Mouse (Mus musculus) bone marrow, adult 2 months (tissue): Measurements from ENCODE around the gene Uggt1. TPM values are rescaled to one million over a fixed set of nuclear protein-coding genes. Genes with fewer than 3 reads are reported as not detected.

Experiments
- H3K27ac ChIP-seq: fragments of 200-500 bp; 2 replicates; pipeline ENCODE4 v1.5.1; 2012; ENCODE audit warnings: low read depth, mild to moderate bottlenecking, control low read depth, inconsistent platforms, low read length; ENCODE audit not compliant: control insufficient read depth, poor library complexity, insufficient read depth
- H3K4me1 ChIP-seq: fragments of 200-500 bp; 2 replicates; pipeline ENCODE4 v1.6.1; 2011; ENCODE audit warnings: low read length; ENCODE audit not compliant: control insufficient read depth, insufficient read depth
- H3K4me3 ChIP-seq: fragments of 200-500 bp; replicated peaks from 2 replicates; pipeline ENCODE3; 2011; ENCODE audit warnings: mild to moderate bottlenecking, low read depth, low read length, control low read depth; ENCODE audit not compliant: control insufficient read depth
- CTCF ChIP-seq: fragments of 200-500 bp; IDR thresholded peaks from 2 replicates; pipeline ENCODE4 v1.5.1; 2011; ENCODE audit warnings: low read length, control low read depth; ENCODE audit not compliant: control insufficient read depth, insufficient read depth
- POLR2A ChIP-seq: fragments of 200-500 bp; IDR thresholded peaks from 2 replicates; pipeline ENCODE4 v1.6.1; 2011; ENCODE audit warnings: low read depth, mild to moderate bottlenecking, control low read depth, low read length, borderline replicate concordance; ENCODE audit not compliant: control insufficient read depth
- WGBS: fragments of 180-500 bp; shearing (Covaris S2); methylation state at CpG from one replicate; pipeline ENCODE4 v1.1.7; 2018; 5-methylcytosine and 5-hydroxymethylcytosine counted together
- polyA plus RNA-seq: library from polyadenylated mRNA; stranded (reverse); fragments of >200 nt; gene quantifications from 2 replicates; pipeline ENCODE4 v1.2.4, GENCODE M21; 2011; ENCODE audit warnings: low replicate concordance; ENCODE audit not compliant: missing spikeins, insufficient read depth, insufficient read length

Gene Uggt1
- polyA plus RNA-seq, 1 experiment, result 33.9 TPM

DNA sequence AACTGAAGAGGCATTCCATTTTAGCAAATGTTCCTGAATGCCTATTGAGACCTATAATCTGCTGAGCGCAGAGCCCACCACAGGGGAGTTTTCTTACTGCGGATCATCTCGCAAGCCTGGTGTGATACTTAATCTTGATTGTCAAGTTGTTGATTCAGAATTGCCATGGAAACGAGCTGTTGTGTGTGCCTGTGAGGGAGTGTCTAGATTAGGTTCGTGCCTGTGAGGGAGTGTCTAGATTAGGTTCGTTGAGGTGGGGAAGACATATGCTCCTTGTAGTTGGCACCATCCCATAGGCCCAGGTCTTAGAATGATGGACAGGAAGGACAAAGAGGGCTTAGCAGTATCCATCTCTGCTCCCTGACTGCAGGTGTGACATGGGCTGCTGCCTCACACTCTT lies 153.3 kb downstream of the Uggt1 start:
- Histone ChIP-seq H3K4me3 (no peak overlapping the region), H3K27ac (peak overlapping the region; percentile 88), H3K4me1 (peaks cover 16% of the 10 kb centered on the region)
- WGBS, result 62% methylated on average over 6 of the region's 6 CpGs
- TF ChIP-seq POLR2A (no peak), CTCF (no peak)

DNA sequence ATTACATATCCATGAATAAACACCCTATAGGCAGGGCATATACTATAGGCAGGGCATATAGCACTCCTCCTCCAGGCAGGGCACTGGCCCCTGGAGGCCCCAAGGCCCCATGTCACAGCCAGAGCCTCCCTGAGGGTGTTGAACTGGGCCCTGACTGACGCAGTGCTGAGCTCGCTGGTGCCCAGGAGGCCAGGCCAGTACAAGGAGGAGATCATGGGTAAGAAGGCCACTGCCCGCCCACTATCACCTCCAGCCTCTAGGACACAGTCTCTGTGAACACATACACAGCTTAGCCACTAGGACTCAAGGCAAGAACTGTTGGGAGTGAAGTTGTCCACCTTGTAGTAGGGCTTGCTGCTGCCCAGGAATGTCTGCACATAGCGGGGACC lies 153.8 kb downstream of the Uggt1 start:
- no peak for TF ChIP-seq CTCF
- TF ChIP-seq POLR2A, result peak; percentile 25; the same call in 1 of the 2 replicates
- peaks cover 16% of the 10 kb centered on the region for H3K4me1 ChIP-seq
- WGBS, result 65% methylated on average over 4 of the region's 4 CpGs
- peak overlapping the region; percentile 88 for H3K27ac ChIP-seq
- H3K4me3 ChIP-seq, result no peak overlapping the region

Other genes with a start within 250 kb of the Uggt1 start
- 42.4 and 47.6 TPM in 2 replicates for gene Hs6st1, start 176.3 kb downstream of the Uggt1 start, polyA plus RNA-seq
- 33.7 and 62.7 TPM in 2 replicates for gene Neurl3, start 30.0 kb upstream of the Uggt1 start, polyA plus RNA-seq
- gene Arid5a, start 63.0 kb upstream of the Uggt1 start, polyA plus RNA-seq, result 14.3 and 36.7 TPM in 2 replicates
- gene Kansl3, start 124.5 kb upstream of the Uggt1 start, polyA plus RNA-seq, result 12.2 and 27.8 TPM in 2 replicates
- gene Fer1l5, start 127.6 kb upstream of the Uggt1 start, polyA plus RNA-seq, result not detected in 2 replicates
- 13.4 and 34.0 TPM in 2 replicates for gene Lman2l, start 200.6 kb upstream of the Uggt1 start, polyA plus RNA-seq
- gene Cnnm4, start 226.9 kb upstream of the Uggt1 start, polyA plus RNA-seq, result 2.3 and 4.2 TPM in 2 replicates